Mouse (Mus musculus): ENCODE measurements at regions not wholly inside any gene's neighbourhood (a gene's known extent, or its start where the extent isn't known, plus 50 kb on each side); places are given as distances from the start of the nearest gene placed in this dataset.

DNA sequence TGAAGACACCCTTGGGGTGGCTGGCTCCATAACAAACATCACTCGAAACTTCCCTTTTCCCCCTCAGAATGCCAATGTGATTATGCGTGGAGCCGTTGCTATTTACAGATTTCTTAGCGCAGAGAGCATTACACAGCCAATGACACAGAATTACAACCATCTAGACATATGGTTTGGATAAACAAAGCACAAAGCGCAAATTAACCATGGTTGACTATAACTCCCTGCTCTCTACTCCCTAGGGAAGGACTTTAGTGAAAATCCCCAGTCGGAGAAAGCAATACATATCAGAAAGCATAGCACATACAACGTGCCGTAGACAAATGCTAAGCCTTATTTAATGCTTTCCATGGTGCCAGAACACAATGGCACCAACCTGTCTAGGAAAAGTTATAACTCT lies 131.8 kb downstream of the Tshz3 start:
- TF ChIP-seq CTCF (IDR thresholded peaks at IDR 0.05; ENCODE audit: borderline replicate concordance, insufficient read depth, low read length), result no peak
- no peak for TF ChIP-seq POLR2A (IDR thresholded peaks at IDR 0.05; ENCODE audit: low read depth, low read length)

Data from embryonic fibroblast, embryonic 13.5 days (primary cell).